Mouse (Mus musculus): Measurements from ENCODE around the gene Arap2. TPM values are rescaled to one million over a fixed set of nuclear protein-coding genes. Genes with fewer than 3 reads are reported as not detected.

Gene Arap2
- total RNA-seq (2014; rRNA removed), result 14.3 and 17.2 TPM in 2 replicates
- polyA plus RNA-seq (2015; fragmentation: Nextera tagmentation; extraction: Ambion mirVana), result 14.2 and 14.5 TPM in 2 replicates

DNA sequence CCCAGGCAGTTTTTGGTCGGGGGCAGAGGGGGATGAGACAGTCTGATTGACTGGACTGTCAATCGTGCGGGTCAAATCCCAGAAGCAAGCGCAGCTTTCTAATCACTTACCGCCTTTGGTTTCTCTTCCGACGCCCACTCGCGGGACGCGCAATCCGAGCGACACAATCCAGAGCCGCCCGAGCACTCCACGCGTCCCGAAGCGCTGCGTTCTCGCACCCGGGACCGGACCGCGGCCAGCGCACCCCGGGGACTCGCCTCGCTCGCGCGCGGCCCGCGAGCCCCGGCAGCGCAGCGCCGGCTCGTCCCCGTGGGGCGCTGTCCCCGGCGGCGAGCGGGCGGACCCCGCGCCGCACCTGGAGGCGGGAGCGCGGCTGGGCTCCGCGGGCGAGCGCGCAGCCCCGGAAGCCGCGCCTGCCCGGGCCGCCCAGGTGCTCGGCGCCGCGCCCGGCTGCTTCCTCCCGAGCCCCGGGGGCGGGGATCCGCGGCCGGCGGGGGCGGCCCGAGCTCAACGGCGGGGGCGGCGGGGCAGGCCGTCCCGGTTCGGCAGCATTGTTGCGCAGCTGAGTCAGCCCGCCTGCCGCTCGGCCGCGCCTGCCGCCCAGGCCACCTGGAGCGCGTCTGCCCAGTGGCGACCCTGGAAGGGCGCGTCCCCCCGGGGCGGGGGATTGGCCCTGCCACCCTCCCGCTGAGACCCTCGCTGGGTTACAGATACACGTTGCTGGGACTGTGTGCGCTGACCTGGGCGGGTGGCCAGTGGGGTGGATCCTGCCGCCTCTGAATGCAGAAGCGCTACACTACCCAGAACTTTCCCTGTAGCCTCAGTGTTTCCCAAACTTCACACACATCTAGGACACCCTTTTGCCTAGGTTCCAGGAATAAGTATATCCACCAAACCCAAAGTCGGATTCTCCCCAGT lies at the start of gene Arap2:
Arap2 (minus strand) TSS at position 376 of the 918 bp plus-strand sequence.
- under 1% methylated on average over 70 of the region's 106 CpGs for WGBS
- peak within 1 kb of the TSS; percentile 70; the same call in 1 of the 2 replicates for H3K27ac ChIP-seq

DNA sequence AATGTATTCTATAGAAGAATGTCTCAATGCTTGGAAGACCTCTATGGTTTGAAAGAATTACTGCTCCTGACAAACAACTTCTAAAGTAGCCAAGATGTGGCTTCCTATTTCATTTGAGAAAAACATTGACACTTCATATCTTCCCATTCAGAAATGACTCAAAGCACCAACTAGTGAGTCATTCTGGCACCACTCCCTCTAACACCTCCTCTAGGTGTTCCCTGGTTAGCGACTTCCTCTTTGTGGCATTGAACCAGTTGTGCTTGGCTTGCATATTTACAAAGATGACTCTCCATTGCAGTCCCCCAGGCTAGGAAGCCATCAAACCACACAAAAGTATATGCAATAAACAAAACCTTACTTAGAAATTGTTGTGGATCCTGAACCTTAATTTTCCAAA lies 49.8 kb upstream of the Arap2 start:
- ATAC-seq (no peak), DNase-seq (ENCODE audit: low spot score) (no peak)
- Histone ChIP-seq H3K4me3 (ENCODE audit: low read length) (no peak overlapping the region), H3K27me3 (ENCODE audit: insufficient read depth, low read length) (no peaks in the 10 kb centered on the region), H3K4me1 (ENCODE audit: insufficient read depth, low read length) (no peaks in the 10 kb centered on the region), H3K9me3 (ENCODE audit: low read length) (no peaks in the 10 kb centered on the region), H3K9ac (replicated peaks; ENCODE audit: low read length) (no peak overlapping the region), H3K27ac (no peak overlapping the region), H3K36me3 (ENCODE audit: insufficient read depth, low read length) (no peaks in the 10 kb centered on the region), H3K4me2 (ENCODE audit: low read depth, low read length) (no peak overlapping the region)
- no peak for TF ChIP-seq CTCF (IDR thresholded peaks at IDR 0.05; ENCODE audit: low read depth)
- 74% methylated on average over 1 of the region's 1 CpGs for WGBS

More for the DNA sequence above, at the start of gene Arap2:
- no peak for TF ChIP-seq CTCF (IDR thresholded peaks at IDR 0.05; ENCODE audit: low read depth)
- DNase-seq (ENCODE audit: low spot score) (peak; percentile 62), ATAC-seq (peak; percentile 84)
- Histone ChIP-seq H3K36me3 (ENCODE audit: insufficient read depth, low read length) (no peaks in the 10 kb centered on the region), H3K4me1 (ENCODE audit: insufficient read depth, low read length) (no peaks in the 10 kb centered on the region), H3K9me3 (ENCODE audit: low read length) (no peaks in the 10 kb centered on the region), H3K9ac (replicated peaks; ENCODE audit: low read length) (peak within 1 kb of the TSS; percentile 65), H3K4me3 (ENCODE audit: low read length) (peak within 1 kb of the TSS; percentile 70), H3K27me3 (ENCODE audit: insufficient read depth, low read length) (no peaks in the 10 kb centered on the region), H3K4me2 (ENCODE audit: low read depth, low read length) (peak within 1 kb of the TSS; percentile 80)

GRCm38 (mm10) chr5:62814072-62814414 lies 48.1 kb upstream of the Arap2 start:
- H3K4me2 ChIP-seq (ENCODE audit: low read depth, low read length), result no peak overlapping the region
- no peak overlapping the region for H3K9ac ChIP-seq (replicated peaks; ENCODE audit: low read length)
- no peaks in the 10 kb centered on the region for H3K9me3 ChIP-seq (ENCODE audit: low read length)
- H3K27ac ChIP-seq, result peak overlapping the region; percentile 75
- TF ChIP-seq CTCF (IDR thresholded peaks at IDR 0.05; ENCODE audit: low read depth), result no peak
- no peaks in the 10 kb centered on the region for H3K36me3 ChIP-seq (ENCODE audit: insufficient read depth, low read length)
- ATAC-seq (peak; percentile 75), DNase-seq (ENCODE audit: low spot score) (no peak)
- H3K4me1 ChIP-seq (ENCODE audit: insufficient read depth, low read length), result no peaks in the 10 kb centered on the region
- H3K27me3 ChIP-seq (ENCODE audit: insufficient read depth, low read length), result no peaks in the 10 kb centered on the region
- H3K4me3 ChIP-seq (ENCODE audit: low read length), result no peak overlapping the region
- WGBS, result 43% methylated on average over 1 of the region's 1 CpGs

- Histone ChIP-seq H3K9me3 (ENCODE audit: low read length) (no peaks in the 10 kb centered on the region), H3K4me3 (ENCODE audit: low read length) (no peak within 1 kb of the TSS), H3K27ac (peak within 1 kb of the TSS; percentile 75), H3K36me3 (ENCODE audit: insufficient read depth, low read length) (no peaks in the 10 kb centered on the region), H3K27me3 (ENCODE audit: insufficient read depth, low read length) (no peaks in the 10 kb centered on the region), H3K9ac (replicated peaks; ENCODE audit: low read length) (no peak within 1 kb of the TSS), H3K4me1 (ENCODE audit: insufficient read depth, low read length) (no peaks in the 10 kb centered on the region), H3K4me2 (ENCODE audit: low read depth, low read length) (no peak within 1 kb of the TSS)
- no peak for TF ChIP-seq CTCF (IDR thresholded peaks at IDR 0.05; ENCODE audit: low read depth)
- peak; percentile 69 for DNase-seq (ENCODE audit: low spot score)
- peak; percentile 97 for ATAC-seq
- 47% methylated on average over 6 of the region's 6 CpGs for WGBS
Observed at GRCm38 (mm10) chr5:62813402-62814071, 47.6 kb upstream of the Arap2 start, which contains the start of gene Dthd1. Dthd1 (plus strand) TSS chr5:62813823.

GRCm38 (mm10) chr5:62792776-62793175 lies 26.8 kb upstream of the Arap2 start:
- WGBS, result 84% methylated on average over 1 of the region's 1 CpGs
- H3K4me3 ChIP-seq (ENCODE audit: low read length), result no peak overlapping the region
- ATAC-seq (no peak), DNase-seq (ENCODE audit: low spot score) (no peak)
- no peak for TF ChIP-seq CTCF (IDR thresholded peaks at IDR 0.05; ENCODE audit: low read depth)
- H3K36me3 ChIP-seq (ENCODE audit: insufficient read depth, low read length), result no peaks in the 10 kb centered on the region
- no peaks in the 10 kb centered on the region for H3K9me3 ChIP-seq (ENCODE audit: low read length)
- no peaks in the 10 kb centered on the region for H3K4me1 ChIP-seq (ENCODE audit: insufficient read depth, low read length)
- no peaks in the 10 kb centered on the region for H3K27me3 ChIP-seq (ENCODE audit: insufficient read depth, low read length)
- no peak overlapping the region for H3K9ac ChIP-seq (replicated peaks; ENCODE audit: low read length)
- H3K4me2 ChIP-seq (ENCODE audit: low read depth, low read length), result no peak overlapping the region
- H3K27ac ChIP-seq, result no peak overlapping the region

GRCm38 (mm10) chr5:62790921-62791564 lies 25.1 kb upstream of the Arap2 start:
- Histone ChIP-seq H3K4me1 (ENCODE audit: insufficient read depth, low read length) (no peaks in the 10 kb centered on the region), H3K9ac (replicated peaks; ENCODE audit: low read length) (no peak overlapping the region), H3K4me3 (ENCODE audit: low read length) (no peak overlapping the region), H3K9me3 (ENCODE audit: low read length) (0 out of 2 replicates have a peak, but pooled peaks cover 2% of the 10 kb centered on the region), H3K27me3 (ENCODE audit: insufficient read depth, low read length) (no peaks in the 10 kb centered on the region), H3K27ac (no peak overlapping the region), H3K4me2 (ENCODE audit: low read depth, low read length) (no peak overlapping the region), H3K36me3 (ENCODE audit: insufficient read depth, low read length) (no peaks in the 10 kb centered on the region)
- no peak for DNase-seq (ENCODE audit: low spot score)
- no peak for ATAC-seq
- TF ChIP-seq CTCF (IDR thresholded peaks at IDR 0.05; ENCODE audit: low read depth), result no peak
- 94% methylated on average over 5 of the region's 5 CpGs for WGBS

Measured in hindbrain, postnatal 0 days (tissue).